Mouse (Mus musculus): ENCODE results near the gene Ppp1r3c. TPM values are rescaled to one million over a fixed set of nuclear protein-coding genes. Genes with fewer than 3 reads are reported as not detected.

The Ppp1r3c gene
- polyA plus RNA-seq, 2 experiments from 2014 or later = not detected

GRCm38 (mm10) chr19:36715591-36715990 is 20.9 kb downstream of the Ppp1r3c start:
- ATAC-seq = no peak

GRCm38 (mm10) chr19:36714492-36714891 is 22.0 kb downstream of the Ppp1r3c start:
- ATAC-seq = no peak

GRCm38 (mm10) chr19:36713092-36713491 is 23.4 kb downstream of the Ppp1r3c start:
- no peak for ATAC-seq

- ATAC-seq = no peak
Measured at GRCm38 (mm10) chr19:36706195-36706594, 30.3 kb downstream of the Ppp1r3c start.

- no peak for ATAC-seq
Measured at GRCm38 (mm10) chr19:36705286-36706146, 30.9 kb downstream of the Ppp1r3c start.

- ATAC-seq = no peak
Measured at GRCm38 (mm10) chr19:36704763-36705162, 31.7 kb downstream of the Ppp1r3c start.

- no peak for ATAC-seq
Measured at GRCm38 (mm10) chr19:36701809-36702622, 34.4 kb downstream of the Ppp1r3c start.

- ATAC-seq = no peak
Measured at GRCm38 (mm10) chr19:36701366-36701765, 35.1 kb downstream of the Ppp1r3c start.

GRCm38 (mm10) chr19:36700937-36701336 is 35.5 kb downstream of the Ppp1r3c start:
- no peak for ATAC-seq

GRCm38 (mm10) chr19:36699151-36699550 is 37.3 kb downstream of the Ppp1r3c start:
- no peak for ATAC-seq

- ATAC-seq = no peak
Measured at GRCm38 (mm10) chr19:36698200-36698599, 38.3 kb downstream of the Ppp1r3c start.

- ATAC-seq = no peak
Measured at GRCm38 (mm10) chr19:36696601-36697122, 39.8 kb downstream of the Ppp1r3c start.

- no peak for ATAC-seq
Measured at GRCm38 (mm10) chr19:36693530-36693929, 42.9 kb downstream of the Ppp1r3c start.

GRCm38 (mm10) chr19:36691941-36692340 is 44.5 kb downstream of the Ppp1r3c start:
- ATAC-seq = no peak

- no peak for ATAC-seq
Measured at GRCm38 (mm10) chr19:36691245-36691644, 45.2 kb downstream of the Ppp1r3c start.

GRCm38 (mm10) chr19:36689205-36689604 is 47.2 kb downstream of the Ppp1r3c start:
- no peak for ATAC-seq

GRCm38 (mm10) chr19:36687843-36688637 is 48.4 kb downstream of the Ppp1r3c start:
- ATAC-seq = no peak

- ATAC-seq = no peak
Measured at GRCm38 (mm10) chr19:36687044-36687443, 49.4 kb downstream of the Ppp1r3c start.

- ATAC-seq = no peak
Measured at GRCm38 (mm10) chr19:36686016-36686415, 50.4 kb downstream of the Ppp1r3c start.

GRCm38 (mm10) chr19:36682560-36682959 is 53.9 kb downstream of the Ppp1r3c start:
- ATAC-seq = no peak

Data from CD4-positive, CD25-positive, alpha-beta regulatory T cell, adult 4 months (primary cell).